ENCODE assay signal across 23 mouse cellular contexts in genomic region chr11:65294128-65294833, GRCm38 (mm10).
"Had no signal": no experiment of that assay in that cellular context is flagged by ENCODE, and none has a peak within 500 bp of the region (broad histone marks: within the 10 kb centered on the region; RNA-seq: fewer than 3 reads in every experiment).

No protein-coding gene starts in this region.

- H3K27me3 ChIP-seq: limb, embryonic 15.5 days; megakaryocyte, embryonic 14.5 days; midbrain, embryonic 15.5 days; neural tube, embryonic 12.5 days; neural tube, embryonic 15.5 days had no signal

- H3K4me1 ChIP-seq: limb, embryonic 12.5 days; limb, embryonic 15.5 days; megakaryocyte, embryonic 14.5 days; midbrain, embryonic 10.5 days; midbrain, embryonic 15.5 days; neural tube, embryonic 12.5 days; neural tube, embryonic 15.5 days had no signal

- H3K36me3 ChIP-seq: limb, embryonic 12.5 days; limb, embryonic 15.5 days; midbrain, embryonic 10.5 days; midbrain, embryonic 15.5 days; neural tube, embryonic 12.5 days; neural tube, embryonic 15.5 days had no signal

- H3K9ac ChIP-seq: limb, embryonic 12.5 days; limb, embryonic 15.5 days; liver, embryonic 14.5 days; liver, postnatal 0 days; midbrain, embryonic 15.5 days; neural tube, embryonic 12.5 days; neural tube, embryonic 15.5 days had no signal

- H3K9me3 ChIP-seq: limb, embryonic 12.5 days; limb, embryonic 15.5 days; midbrain, embryonic 10.5 days; midbrain, embryonic 15.5 days; neural tube, embryonic 12.5 days; neural tube, embryonic 15.5 days had no signal

- DNase-seq: kidney, adult 18-20 months; kidney, adult 9 months; kidney, postnatal 14 days; kidney, postnatal 4 days; left cerebral cortex, postnatal 4 days; liver, postnatal 0 days; right cerebral cortex, adult 18-20 months; right cerebral cortex, postnatal 14 days; right cerebral cortex, postnatal 4 days; thymus, adult 2 months; thymus, postnatal 14 days; thymus, postnatal 4 days had no signal

- ATAC-seq: intestine, embryonic 16.5 days; liver, postnatal 0 days; midbrain, embryonic 15.5 days had no signal

- H3K4me2 ChIP-seq: limb, embryonic 12.5 days; limb, embryonic 15.5 days; liver, embryonic 11.5 days; midbrain, embryonic 15.5 days; neural tube, embryonic 12.5 days; neural tube, embryonic 15.5 days had no signal

- H3K27ac ChIP-seq: limb, embryonic 12.5 days; limb, embryonic 15.5 days; liver, embryonic 14.5 days; midbrain, embryonic 10.5 days; midbrain, embryonic 15.5 days; neural tube, embryonic 12.5 days; neural tube, embryonic 15.5 days; stomach, postnatal 0 days had no signal

- H3K4me3 ChIP-seq: limb, embryonic 12.5 days; limb, embryonic 15.5 days; megakaryocyte, embryonic 14.5 days; midbrain, embryonic 10.5 days; midbrain, embryonic 15.5 days; neural tube, embryonic 12.5 days; neural tube, embryonic 15.5 days had no signal
